35 mouse cellular contexts compared by ENCODE assay signal in the genomic region with DNA sequence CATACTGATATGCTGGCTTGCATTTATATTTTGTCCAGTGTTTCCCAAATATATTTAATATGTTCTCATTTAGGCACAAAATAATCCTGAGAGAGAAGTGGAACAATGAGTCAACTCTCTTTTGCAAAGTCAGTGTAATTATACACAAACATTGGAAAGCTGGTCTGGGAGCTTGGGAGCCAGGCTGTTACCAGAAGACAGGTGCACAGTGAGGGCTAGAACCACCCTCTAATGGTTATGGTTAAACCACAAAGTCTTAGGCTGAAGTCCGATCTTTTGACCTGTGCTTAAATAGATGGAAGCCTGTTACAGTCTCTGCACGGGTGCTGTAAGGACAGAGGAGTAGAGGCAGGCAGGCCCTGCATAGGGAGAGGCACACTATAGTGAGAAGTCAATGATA.
"Had no signal": no experiment of that assay in that cellular context is flagged by ENCODE, and none has a peak within 500 bp of the region (broad histone marks: within the 10 kb centered on the region; RNA-seq: fewer than 3 reads in every experiment).

No protein-coding gene starts in this region.

- H3K27me3 ChIP-seq: heart, embryonic 12.5 days; heart, embryonic 13.5 days; heart, embryonic 15.5 days; hindbrain, embryonic 12.5 days; hindbrain, embryonic 13.5 days; hindbrain, embryonic 15.5 days; intestine, embryonic 15.5 days; kidney, embryonic 15.5 days had no signal

- H3K36me3 ChIP-seq: heart, embryonic 10.5 days; heart, embryonic 12.5 days; heart, embryonic 13.5 days; heart, embryonic 15.5 days; hindbrain, embryonic 10.5 days; hindbrain, embryonic 12.5 days; hindbrain, embryonic 13.5 days; hindbrain, embryonic 15.5 days; intestine, embryonic 15.5 days; kidney, embryonic 15.5 days had no signal

- DNase-seq: heart, postnatal 10 days; heart, postnatal 14 days; heart, postnatal 36 days; heart, postnatal 4 days; kidney, adult 11 months; kidney, adult 18-20 months; kidney, adult 2 months; kidney, adult 8-10 months; kidney, adult 9 months; kidney, postnatal 10 days; kidney, postnatal 14 days; kidney, postnatal 25 days; kidney, postnatal 36 days; kidney, postnatal 4 days; layer of hippocampus, adult 9-11 months; layer of hippocampus, postnatal 36 days had no signal

- H3K4me3 ChIP-seq: heart, embryonic 10.5 days; heart, embryonic 12.5 days; heart, embryonic 13.5 days; heart, embryonic 15.5 days; hindbrain, embryonic 10.5 days; hindbrain, embryonic 12.5 days; hindbrain, embryonic 13.5 days; hindbrain, embryonic 15.5 days; intestine, embryonic 15.5 days; kidney, embryonic 15.5 days; layer of hippocampus, adult 2 months; left cerebral cortex, adult 2 months had no signal

- H3K4me2 ChIP-seq: heart, embryonic 11.5 days; heart, embryonic 12.5 days; heart, embryonic 13.5 days; heart, embryonic 15.5 days; hindbrain, embryonic 12.5 days; hindbrain, embryonic 13.5 days; hindbrain, embryonic 14.5 days; hindbrain, embryonic 15.5 days; intestine, embryonic 15.5 days; kidney, embryonic 15.5 days had no signal

- ATAC-seq: hindbrain, embryonic 16.5 days; hindbrain, postnatal 0 days; inflammation-experienced regulatory T-cells, adult 6 months; intestine, embryonic 15.5 days; intestine, embryonic 16.5 days; intestine, postnatal 0 days had no signal
